ENCODE assay signal across 23 mouse cellular contexts in the genomic region with DNA sequence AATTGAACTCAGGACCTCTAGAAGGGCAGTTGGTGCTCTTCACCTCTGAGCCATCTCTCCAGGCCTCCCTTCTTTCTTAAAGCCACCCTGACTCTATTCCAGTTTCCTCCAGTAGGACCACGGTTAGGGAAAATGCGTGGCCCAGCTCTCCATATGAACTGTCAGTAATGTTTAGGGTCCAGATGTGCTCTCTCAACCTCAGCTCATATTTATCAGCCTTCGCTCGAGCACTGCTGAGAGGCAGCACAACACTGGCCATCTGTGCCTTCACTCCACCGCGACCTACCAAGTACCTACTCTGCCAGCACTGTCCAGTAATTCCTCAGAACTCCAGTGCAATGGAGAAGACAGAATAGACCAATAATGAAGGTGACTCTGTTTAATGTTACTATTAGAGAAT. TPM values are rescaled to one million over a fixed set of nuclear protein-coding genes. Genes with fewer than 3 reads are reported as not detected.
DNase-seq lines count a peak whose midpoint lies in the region; ATAC-seq and TF ChIP-seq lines count a peak whose summit lies in the region.
"Had no signal": no experiment of that assay in that cellular context is flagged by ENCODE, and none has a peak within 500 bp of the region (broad histone marks: within the 10 kb centered on the region; RNA-seq: fewer than 3 reads in every experiment).

No protein-coding gene starts in this region.

- H3K36me3 ChIP-seq in lung, embryonic 14.5 days (ENCODE audit: insufficient read depth) = no peaks in the 10 kb centered on the region
- H3K36me3 ChIP-seq in lung, embryonic 16.5 days (ENCODE audit: control insufficient read depth, insufficient read depth, low read length) = no peaks in the 10 kb centered on the region
- no peaks in the 10 kb centered on the region for H3K36me3 ChIP-seq in MEL (ENCODE audit: control insufficient read depth in 1 of 2, insufficient read depth in 2 of 2, low read length in 2 of 2)
- H3K36me3 ChIP-seq: embryonic facial prominence, embryonic 10.5 days; embryonic facial prominence, embryonic 12.5 days; forebrain, embryonic 15.5 days; G1E had no signal

- no peak for TF ChIP-seq RAD21 in MEL (IDR thresholded peaks at IDR 0.05; ENCODE audit: low read depth, low read length)

- TF ChIP-seq POLR2A in MEL (IDR thresholded peaks at IDR 0.05; ENCODE audit: control insufficient read depth in 1 of 2, insufficient read depth in 1 of 2, low read depth in 1 of 2, low read length in 2 of 2, poor library complexity in 1 of 2) = no peak

- no peak overlapping the region for H3K4me2 ChIP-seq in lung, embryonic 14.5 days
- no peak overlapping the region for H3K4me2 ChIP-seq in lung, embryonic 16.5 days (ENCODE audit: low read depth, low read length)
- H3K4me2 ChIP-seq: embryonic facial prominence, embryonic 12.5 days; forebrain, embryonic 13.5 days; forebrain, embryonic 15.5 days had no signal

- H3K9me3 ChIP-seq in lung, embryonic 14.5 days (ENCODE audit: low read depth, low read length) = no peaks in the 10 kb centered on the region
- no peaks in the 10 kb centered on the region for H3K9me3 ChIP-seq in lung, embryonic 16.5 days (ENCODE audit: control insufficient read depth, low read length)
- no peaks in the 10 kb centered on the region for H3K9me3 ChIP-seq in MEL (replicated peaks; ENCODE audit: insufficient read depth, low read length)
- H3K9me3 ChIP-seq: embryonic facial prominence, embryonic 10.5 days; embryonic facial prominence, embryonic 12.5 days; forebrain, embryonic 13.5 days; forebrain, embryonic 15.5 days; G1E had no signal

- peak; percentile 76 for ATAC-seq in lung, embryonic 14.5 days (ENCODE audit: insufficient read depth)
- peak; percentile 77 for ATAC-seq in lung, embryonic 16.5 days (ENCODE audit: low read depth)
- ATAC-seq: CD4-positive, CD25-positive, alpha-beta regulatory T cell, adult 4 months; forebrain, embryonic 13.5 days; forebrain, embryonic 15.5 days; forebrain, postnatal 0 days had no signal

- peak; percentile 94 for DNase-seq in lung, embryonic 14.5 days
- DNase-seq in lung, postnatal 4 days = no peak
- DNase-seq in lung, postnatal 25 days (ENCODE audit: low spot score) = no peak
- DNase-seq in MEL (ENCODE audit: low read depth, low spot score) = no peak
- no peak for DNase-seq in cerebellum, postnatal 4 days (ENCODE audit: low spot score in 2 of 2)
- DNase-seq: adrenal gland, adult 2 months; adrenal gland, postnatal 10 days; adrenal gland, postnatal 25 days; B cell, adult 2 months; cerebellum, adult 11 months; cerebellum, adult 18-20 months; cerebellum, adult 8-10 months; cerebellum, adult 9-11 months; cerebellum, postnatal 14 days; cerebellum, postnatal 36 days; forebrain, postnatal 0 days had no signal

- H3K4me3 ChIP-seq in lung, embryonic 14.5 days (ENCODE audit: low read depth, low read length) = no peak overlapping the region
- no peak overlapping the region for H3K4me3 ChIP-seq in lung, embryonic 16.5 days (ENCODE audit: low read length)
- no peak overlapping the region for H3K4me3 ChIP-seq in MEL (ENCODE audit: control insufficient read depth in 1 of 2, insufficient read depth in 1 of 2, low read depth in 2 of 2, low read length in 2 of 2)
- H3K4me3 ChIP-seq: embryonic facial prominence, embryonic 10.5 days; embryonic facial prominence, embryonic 12.5 days; forebrain, embryonic 13.5 days; forebrain, embryonic 15.5 days had no signal

- WGBS in lung, embryonic 14.5 days = 41% methylated on average over 6 of the region's 6 CpGs
- WGBS in lung, embryonic 16.5 days = 42% methylated on average over 6 of the region's 6 CpGs

- H3K79me2 ChIP-seq in MEL (ENCODE audit: control insufficient read depth, insufficient read depth, low read length, poor library complexity) = no peaks in the 10 kb centered on the region

- H3K27me3 ChIP-seq in lung, embryonic 14.5 days (ENCODE audit: insufficient read depth, low read length) = no peaks in the 10 kb centered on the region
- H3K27me3 ChIP-seq in lung, embryonic 16.5 days (ENCODE audit: control insufficient read depth, insufficient read depth, low read depth, low read length) = no peaks in the 10 kb centered on the region
- no peaks in the 10 kb centered on the region for H3K27me3 ChIP-seq in MEL (ENCODE audit: control insufficient read depth in 1 of 2, insufficient read depth in 2 of 2, low read length in 2 of 2)
- H3K27me3 ChIP-seq: embryonic facial prominence, embryonic 12.5 days; forebrain, embryonic 15.5 days had no signal

- peaks cover 18% of the 10 kb centered on the region for H3K4me1 ChIP-seq in lung, embryonic 14.5 days (ENCODE audit: insufficient read depth)
- H3K4me1 ChIP-seq in lung, embryonic 16.5 days (replicated peaks; ENCODE audit: control insufficient read depth, insufficient read depth, low read length) = peaks cover 13% of the 10 kb centered on the region
- peaks cover 0 to 6% of the 10 kb centered on the region in 2 experiments; a peak in 1 of 4 replicates for H3K4me1 ChIP-seq in MEL (ENCODE audit: control insufficient read depth in 1 of 2, insufficient read depth in 2 of 2, low read length in 2 of 2)
- H3K4me1 ChIP-seq: forebrain, embryonic 15.5 days had no signal

- no peak overlapping the region for H3K9ac ChIP-seq in lung, embryonic 14.5 days
- H3K9ac ChIP-seq in lung, embryonic 16.5 days (ENCODE audit: low read length) = no peak overlapping the region
- H3K9ac ChIP-seq in MEL (ENCODE audit: control insufficient read depth, low read depth, low read length, poor library complexity, severe bottlenecking) = no peak overlapping the region
- H3K9ac ChIP-seq: embryonic facial prominence, embryonic 12.5 days; forebrain, embryonic 13.5 days; forebrain, embryonic 15.5 days; forebrain, postnatal 0 days had no signal

- H3K27ac ChIP-seq in lung, embryonic 14.5 days (ENCODE audit: low read depth) = no peak overlapping the region
- no peak overlapping the region for H3K27ac ChIP-seq in lung, embryonic 16.5 days (ENCODE audit: low read length)
- H3K27ac ChIP-seq in MEL (ENCODE audit: control insufficient read depth, low read depth, low read length) = no peak overlapping the region
- H3K27ac ChIP-seq: embryonic facial prominence, embryonic 10.5 days; embryonic facial prominence, embryonic 12.5 days; forebrain, embryonic 13.5 days; forebrain, embryonic 15.5 days had no signal

- no peak for TF ChIP-seq EP300 in MEL (IDR thresholded peaks at IDR 0.05; ENCODE audit: low read depth in 1 of 2, low read length in 2 of 2)

- peak; percentile 42 for TF ChIP-seq CTCF in lung, embryonic 14.5 days (IDR thresholded peaks at IDR 0.05; ENCODE audit: low read depth)
- TF ChIP-seq CTCF in MEL (IDR thresholded peaks at IDR 0.05 in 2 of 3, conservative IDR thresholded peaks at IDR 0.05 in 1 of 3; ENCODE audit: control insufficient read depth in 1 of 3, insufficient read depth in 1 of 3, low read depth in 2 of 3, low read length in 3 of 3, poor library complexity in 1 of 3, severe bottlenecking in 1 of 3) = no peak

TF ChIP-seq in MEL, 35 proteins besides CTCF, POLR2A, EP300 and RAD21:
- TF ChIP-seq ETS1 (IDR thresholded peaks at IDR 0.05; ENCODE audit: low read depth, low read length) (no peak), MYC (IDR thresholded peaks at IDR 0.05; ENCODE audit: low read depth, low read length) (no peak), HCFC1 (IDR thresholded peaks at IDR 0.05; ENCODE audit: low read depth, low read length) (no peak), ZNF384 (IDR thresholded peaks at IDR 0.05; ENCODE audit: low read depth, low read length) (no peak), KAT2A (conservative IDR thresholded peaks at IDR 0.05; ENCODE audit: low read depth, low read length) (no peak), TBP (IDR thresholded peaks at IDR 0.05; ENCODE audit: low read depth, low read length) (peak; percentile 71)

RNA-seq across cellular contexts. Expression of gene Wnt11, which starts 12.0 kb away (rescaled TPM):
- polyA plus RNA-seq in lung, embryonic 14.5 days (2014; fragmentation: Nextera tagmentation; extraction: Ambion mirVana) = 21.4 and 21.5 TPM in 2 replicates
- 12.3 TPM in 2 replicates for polyA plus RNA-seq in lung, embryonic 16.5 days (2015; fragmentation: Nextera tagmentation; extraction: Ambion mirVana)
- not detected in 2 replicates for total RNA-seq in MEL (2012; rRNA removed)
- polyA plus RNA-seq in MEL (2012; ENCODE audit: insufficient read depth in 1 of 2, insufficient read length in 2 of 2, low read depth in 1 of 2, low replicate concordance in 2 of 2, missing spikeins in 1 of 2) = not detected
- total RNA-seq: G1E had no signal
- polyA plus RNA-seq: CD4-positive, CD25-positive, alpha-beta regulatory T cell, adult 4 months; G1E had no signal

Comparison
In these comparisons a context has a peak if more than half of its experiments do, and no peak if none do; other contexts are left out.
1. RNA of gene Wnt11, which starts 12.0 kb away (polyA plus RNA-seq): 21.4 to 21.5 TPM in lung, embryonic 14.5 days and 12.3 TPM in lung, embryonic 16.5 days; not detected in MEL; every median in the first group is over 10 times any median in the second.